Mouse (Mus musculus) T-helper 17 cell (primary cell): Measurements from ENCODE around the gene Vgf.

ENCODE experiments used
- in situ Hi-C, 2 experiments: fragments of 300-600 bp; cut with MboI, MseI; formaldehyde crosslinking; loops; 1 replicate in 1 of 2; 2 replicates in 1 of 2; pipeline ENCODE4 v1.15.1; 2025; ENCODE audit warnings: high pct_unique_total_duplicates in 2 of 2

Gene Vgf

DNA sequence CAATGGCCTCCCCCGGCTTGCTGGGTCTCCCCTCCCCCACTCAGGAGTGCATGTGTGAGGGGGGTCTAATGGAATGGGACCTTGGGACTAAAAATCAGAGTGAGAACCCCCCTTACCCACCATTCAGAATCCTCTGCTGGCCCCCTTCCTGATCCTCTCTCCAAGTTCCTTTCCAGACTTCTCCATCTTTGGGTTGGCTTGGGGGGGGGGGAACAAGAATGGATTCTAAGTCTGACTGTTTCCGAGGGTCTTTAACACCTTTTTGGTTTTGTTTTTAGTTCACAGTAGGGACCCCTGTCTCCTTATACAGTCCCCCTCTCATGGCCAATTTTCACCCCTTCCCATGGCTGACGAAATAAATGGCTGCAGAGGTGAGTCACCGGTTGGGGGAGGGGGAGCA is at the start of gene Vgf:
Gene Vgf, plus strand, starts transcription at position 301 of the 400 bp plus-strand sequence.
- in situ Hi-C loops = loop anchor here in 1 of 2 experiments (5.0 kb wide), 1 partner anchor 76 kb away; no protein-coding TSS in a partner anchor

DNA sequence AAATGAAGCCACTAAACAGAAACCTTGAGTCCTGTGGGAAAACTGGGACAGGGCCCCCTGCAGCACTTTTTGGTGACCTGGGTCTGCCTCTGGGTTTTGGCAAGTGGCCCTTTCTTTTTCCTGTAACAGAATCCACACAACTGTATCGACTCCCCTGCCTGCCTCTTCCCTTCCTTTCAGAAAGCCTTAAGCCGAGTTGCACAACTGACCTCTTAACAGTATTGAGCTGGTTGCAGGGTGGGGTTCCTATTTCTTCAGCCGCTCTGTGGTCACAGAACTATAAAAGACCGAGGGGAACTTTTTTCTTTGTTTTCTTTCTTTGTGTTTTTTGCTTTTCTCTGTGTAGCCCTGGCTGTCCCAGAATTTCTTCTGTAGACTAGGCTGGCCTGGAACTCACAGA is 48.4 kb upstream of the Vgf start:
- in situ Hi-C loops = no loop called here

DNA sequence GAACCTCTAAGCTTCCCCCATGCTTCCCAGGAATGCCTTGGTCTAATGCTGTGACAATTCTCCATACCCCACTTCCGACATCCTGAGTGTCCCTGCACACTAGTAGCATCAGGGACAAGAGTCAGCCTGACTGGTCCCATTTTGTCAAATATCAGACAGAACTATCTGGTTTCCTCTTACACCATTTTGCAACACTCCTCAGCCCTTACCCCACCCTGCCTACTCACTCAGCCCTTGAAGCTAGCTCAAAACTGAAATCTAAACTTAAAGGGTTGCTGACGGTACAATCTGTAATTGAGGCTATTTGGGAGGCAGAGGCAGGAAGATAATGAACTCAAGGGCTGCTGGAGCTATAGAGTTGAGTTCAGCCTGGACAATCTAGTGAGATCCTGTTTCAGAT is 46.4 kb upstream of the Vgf start:
- in situ Hi-C loops = no loop called here

DNA sequence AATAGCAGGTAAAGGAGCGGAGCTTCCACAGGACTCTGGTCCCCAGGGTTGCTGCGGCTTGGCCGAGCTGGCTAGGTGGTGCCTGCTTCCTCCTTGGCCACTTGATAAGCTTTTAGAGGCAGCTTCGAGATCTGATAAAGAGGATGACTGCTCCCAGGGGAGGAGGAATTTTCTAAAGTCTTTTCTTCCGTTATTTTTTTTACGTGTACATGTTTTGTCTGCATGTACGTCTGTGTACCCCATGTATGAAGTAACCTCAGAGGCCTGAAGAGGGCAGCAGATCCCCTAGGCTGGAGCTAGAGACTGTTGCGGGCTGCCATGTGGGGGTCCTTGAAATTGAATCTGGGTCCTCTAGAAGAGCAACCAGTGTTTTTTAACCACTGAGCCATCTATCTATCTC is 45.2 kb upstream of the Vgf start:
- in situ Hi-C loops = no loop called here

DNA sequence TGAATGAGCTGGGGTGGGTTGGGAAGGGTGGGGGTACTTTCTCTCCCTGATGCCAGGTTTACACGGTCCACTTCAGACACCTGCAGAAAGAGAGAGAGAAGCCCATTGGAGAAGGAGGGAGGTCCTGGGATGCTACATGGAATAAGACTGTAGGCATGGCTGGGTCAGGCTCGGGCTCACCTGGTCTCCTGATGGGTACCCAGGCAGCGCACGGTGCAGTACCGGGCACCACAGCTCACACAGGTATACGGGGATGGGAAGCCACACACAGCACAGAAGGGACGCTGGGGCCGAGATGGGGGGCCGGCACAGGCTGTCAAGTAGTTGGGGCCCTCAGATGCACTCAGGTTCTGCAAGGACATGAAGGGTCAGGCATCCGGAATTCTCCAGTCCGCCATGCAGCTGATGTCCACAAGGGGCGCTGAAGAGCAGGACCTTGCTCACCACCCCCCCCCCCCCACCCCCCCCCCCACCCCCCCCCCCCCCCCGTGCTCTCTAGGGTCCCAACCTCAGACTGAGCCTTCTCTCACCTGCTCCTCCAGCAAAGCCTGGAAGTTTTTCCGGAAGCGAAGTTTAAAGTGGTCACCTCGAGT is 43.8 kb upstream of the Vgf start:
- in situ Hi-C loops = no loop called here

DNA sequence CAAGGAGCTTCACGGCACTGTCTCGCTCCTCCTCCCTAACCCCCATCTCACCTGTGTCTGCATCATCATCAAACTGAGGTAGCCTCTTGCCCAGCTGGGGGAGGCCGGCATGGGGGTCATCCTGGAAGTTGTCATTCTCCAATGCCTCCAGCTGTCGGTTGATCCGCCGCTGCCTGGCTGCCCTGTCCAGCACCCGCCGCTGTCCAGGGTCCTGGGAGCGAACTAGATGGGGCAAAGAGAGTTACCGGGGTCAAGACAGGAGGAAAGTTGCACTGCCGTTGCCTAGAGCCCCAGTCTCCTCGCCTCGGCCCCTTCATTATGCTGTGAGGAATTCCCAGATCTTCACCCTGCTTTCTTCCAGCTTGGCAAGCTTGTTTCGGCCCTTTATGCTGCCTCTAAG is 41.4 kb upstream of the Vgf start:
- in situ Hi-C loops = no loop called here

DNA sequence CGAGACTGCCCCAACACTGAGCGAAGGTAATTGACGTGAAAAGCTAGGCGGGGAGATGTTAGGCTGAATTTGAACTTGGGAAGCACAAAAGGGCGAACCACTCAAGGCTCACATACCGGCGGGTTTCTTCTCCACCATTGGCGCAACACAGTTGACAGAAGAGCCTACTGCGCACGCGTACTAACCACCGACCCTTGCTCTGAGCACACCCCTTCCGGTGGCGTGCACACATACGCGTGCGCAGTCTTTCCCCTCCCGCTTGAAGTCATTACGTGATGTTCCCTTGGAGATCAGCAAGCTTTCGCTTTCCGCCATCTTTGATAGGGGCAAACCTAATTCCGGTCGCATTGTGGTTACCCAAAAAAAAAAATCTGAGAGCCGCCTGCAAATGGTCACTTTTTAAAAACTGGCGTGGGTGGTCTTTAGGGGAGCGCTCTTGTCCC is 39.5 kb upstream of the Vgf start, which contains the start of gene Plod3:
Gene Plod3, plus strand, starts transcription at position 325 of the 443 bp plus-strand sequence.
- in situ Hi-C loops = no loop called here

DNA sequence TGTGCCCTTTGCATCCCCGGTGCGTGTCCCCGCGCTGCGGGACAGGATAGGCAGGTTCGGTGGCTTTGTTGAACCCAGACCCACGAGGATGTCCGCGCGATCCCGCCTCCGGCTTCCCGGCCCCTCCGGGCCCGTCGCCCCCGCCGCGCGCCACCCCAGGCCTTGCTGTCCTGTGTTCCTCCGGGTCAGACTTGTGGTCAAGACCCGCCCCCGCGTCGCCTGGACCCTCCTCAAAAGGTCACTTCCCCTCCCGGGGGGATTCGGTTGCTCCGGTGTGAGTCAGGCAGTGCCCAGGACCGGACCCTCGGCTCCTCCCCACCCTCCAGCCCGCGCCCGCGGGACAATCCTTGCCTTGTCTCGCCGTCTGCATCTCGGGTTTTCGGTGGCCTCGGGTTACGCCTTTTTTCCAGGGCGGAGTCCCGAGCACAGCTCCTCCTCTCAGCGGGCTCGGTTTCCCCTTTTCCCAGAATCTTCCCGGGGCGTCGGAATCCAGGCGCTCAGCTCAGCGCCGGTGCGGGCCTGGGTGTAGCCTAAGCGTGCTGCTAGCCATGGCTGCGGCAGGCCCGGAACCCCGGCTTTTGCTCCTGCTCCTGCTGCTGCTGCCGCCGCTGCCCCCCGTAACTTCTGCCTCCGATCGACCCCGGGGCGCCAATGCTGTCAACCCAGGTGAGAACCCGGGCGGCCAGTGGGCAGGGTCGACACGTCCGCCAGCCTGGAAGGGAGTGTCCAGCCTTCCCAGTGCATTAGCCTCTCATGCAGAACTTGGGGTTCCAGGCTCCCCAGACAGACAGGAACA is 38.9 kb upstream of the Vgf start:
- in situ Hi-C loops = no loop called here

DNA sequence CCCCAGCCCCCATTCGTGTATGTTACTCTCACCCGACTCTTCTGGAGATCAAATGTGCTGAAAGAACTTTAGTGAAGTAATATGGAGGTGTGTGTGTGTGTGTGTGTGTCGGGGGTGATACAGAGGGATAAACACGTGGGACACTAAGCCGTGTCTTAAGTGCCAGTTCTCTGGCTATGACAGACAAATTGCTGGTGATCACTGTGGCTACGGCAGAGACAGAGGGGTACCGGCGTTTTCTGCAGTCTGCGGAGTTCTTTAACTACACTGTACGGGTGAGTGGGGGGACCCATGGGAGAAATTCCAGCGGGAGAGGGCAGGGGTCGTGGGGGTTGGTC is 38.3 kb upstream of the Vgf start, which contains the start of gene Znhit1:
Gene Znhit1, minus strand, starts transcription at position 88 of the 338 bp plus-strand sequence.
- in situ Hi-C loops = no loop called here

DNA sequence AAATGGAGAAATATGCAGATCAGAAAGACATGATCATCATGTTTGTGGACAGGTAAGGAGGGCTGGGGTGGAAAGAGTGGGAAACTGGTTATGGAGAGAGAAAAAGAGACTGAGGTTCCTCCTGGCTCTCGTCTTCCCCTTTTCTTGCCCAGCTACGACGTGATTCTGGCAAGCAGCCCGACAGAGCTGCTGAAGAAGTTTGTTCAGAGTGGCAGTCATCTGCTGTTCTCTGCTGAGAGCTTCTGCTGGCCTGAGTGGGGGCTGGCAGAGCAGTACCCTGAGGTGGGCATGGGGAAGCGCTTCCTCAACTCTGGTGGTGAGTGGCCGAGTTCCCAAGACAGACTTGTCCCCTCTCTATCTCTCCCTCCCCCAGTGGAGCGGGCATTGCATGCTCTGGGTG is 37.8 kb upstream of the Vgf start:
- in situ Hi-C loops = no loop called here

DNA sequence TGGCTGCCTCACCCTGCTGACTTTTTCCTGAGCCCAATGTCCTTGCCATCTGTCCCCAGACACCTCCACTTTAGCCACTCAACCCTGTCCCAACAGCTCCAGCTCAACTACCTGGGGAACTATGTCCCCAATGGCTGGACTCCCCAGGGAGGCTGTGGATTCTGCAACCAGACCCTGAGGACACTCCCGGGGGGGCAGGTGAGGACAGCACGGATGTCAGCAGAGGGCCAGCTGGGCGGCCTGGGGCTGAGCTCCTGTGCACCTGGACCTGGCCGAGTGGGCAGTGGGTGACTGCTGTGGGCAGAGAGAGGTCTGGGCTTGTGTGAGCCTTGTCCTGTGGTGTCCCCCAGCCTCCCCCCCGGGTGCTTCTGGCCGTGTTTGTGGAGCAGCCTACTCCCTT is 36.4 kb upstream of the Vgf start:
- in situ Hi-C loops = no loop called here

DNA sequence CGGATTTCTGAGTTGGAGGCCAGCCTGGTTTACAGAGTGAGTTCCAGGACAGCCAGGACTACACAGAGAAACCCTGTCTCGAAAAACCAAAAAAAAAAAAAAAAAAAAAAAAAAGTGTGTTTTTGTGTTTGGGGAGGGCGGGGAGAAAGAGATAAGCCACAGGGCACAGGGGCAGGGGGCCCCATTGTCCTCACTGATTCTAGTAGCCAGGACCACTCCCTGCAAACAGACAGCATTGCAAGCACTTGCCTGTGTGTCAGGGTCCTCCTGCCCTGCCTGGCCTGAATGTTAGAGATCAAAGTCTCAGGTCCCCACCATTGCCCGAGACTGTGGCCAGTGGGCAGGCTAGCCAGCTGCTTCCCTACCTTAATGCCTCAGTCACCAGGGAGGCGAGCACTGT is 26.7 kb upstream of the Vgf start:
- in situ Hi-C loops = no loop called here

DNA sequence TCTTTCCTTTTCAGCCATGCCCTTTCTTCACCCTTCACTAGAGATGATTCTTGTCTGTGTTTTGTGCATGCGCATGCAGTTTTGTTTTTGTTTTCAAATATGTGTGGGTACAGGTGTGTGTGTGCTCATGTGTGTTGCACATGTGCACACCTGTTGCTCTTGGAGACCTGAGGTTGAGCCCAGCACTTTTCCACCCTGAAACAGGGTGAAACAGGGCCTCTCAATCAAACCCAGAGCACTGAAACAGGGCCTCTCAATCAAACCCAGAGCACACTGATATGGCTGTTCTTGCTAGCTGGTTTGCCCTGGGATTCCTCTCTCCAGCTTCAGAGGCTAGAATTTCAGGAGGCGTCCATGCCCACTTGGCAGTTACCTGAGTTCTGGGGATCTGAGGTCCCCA is 25.6 kb upstream of the Vgf start:
- in situ Hi-C loops = loop anchor here in 1 of 2 experiments (25.0 kb wide), 1 partner anchor 287 kb away; the partner anchor contains the start of genes Ache and Ufsp1

DNA sequence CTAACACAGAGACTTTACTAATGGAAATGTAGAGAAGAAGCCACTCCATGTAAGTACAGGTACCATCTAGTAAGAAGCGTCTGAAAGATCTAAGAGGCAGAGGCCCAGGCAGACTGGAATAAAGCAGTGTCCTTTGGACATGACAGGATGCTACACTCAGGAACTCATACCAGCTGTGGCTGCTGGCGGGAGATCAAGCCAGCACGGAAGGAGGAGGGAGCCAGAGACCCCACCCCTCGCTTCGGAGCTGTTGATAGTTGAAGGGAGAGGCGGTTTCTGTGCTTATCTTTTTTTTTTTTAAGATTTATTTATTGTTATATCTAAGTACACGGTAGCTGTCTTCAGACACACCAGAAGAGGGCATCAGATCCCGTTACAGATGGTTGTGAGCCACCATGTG is 18.9 kb upstream of the Vgf start:
- in situ Hi-C loops = loop anchor here in 1 of 2 experiments (25.0 kb wide), 1 partner anchor 280 kb away; the partner anchor contains the start of genes Ache and Ufsp1

DNA sequence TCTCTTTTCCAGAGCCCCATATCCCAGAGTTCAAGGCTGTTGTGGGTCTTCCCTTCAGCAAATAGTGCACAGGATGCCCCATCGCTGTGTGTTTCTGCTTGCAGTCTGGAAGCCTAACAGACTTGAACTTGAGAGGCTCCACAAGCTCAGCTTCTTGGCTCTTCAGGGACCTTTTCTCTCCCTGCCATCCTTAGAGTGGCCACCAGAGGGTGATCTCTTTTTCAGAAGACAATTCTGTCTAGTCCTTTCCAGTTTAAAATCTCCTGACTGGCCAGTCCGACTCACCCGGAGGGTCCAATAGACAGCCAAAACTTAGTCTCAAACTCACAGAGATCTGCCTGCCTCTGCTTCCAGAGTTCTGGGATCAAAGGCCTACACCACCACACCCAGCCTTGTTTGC is 16.2 kb upstream of the Vgf start:
- in situ Hi-C loops = loop anchor here (5.0 to 25.0 kb wide), 2 partner anchors 277 to 472 kb away; partner anchors contain the start of genes Ache (in 1 of the 2) and Ufsp1 (in 1 of the 2)

DNA sequence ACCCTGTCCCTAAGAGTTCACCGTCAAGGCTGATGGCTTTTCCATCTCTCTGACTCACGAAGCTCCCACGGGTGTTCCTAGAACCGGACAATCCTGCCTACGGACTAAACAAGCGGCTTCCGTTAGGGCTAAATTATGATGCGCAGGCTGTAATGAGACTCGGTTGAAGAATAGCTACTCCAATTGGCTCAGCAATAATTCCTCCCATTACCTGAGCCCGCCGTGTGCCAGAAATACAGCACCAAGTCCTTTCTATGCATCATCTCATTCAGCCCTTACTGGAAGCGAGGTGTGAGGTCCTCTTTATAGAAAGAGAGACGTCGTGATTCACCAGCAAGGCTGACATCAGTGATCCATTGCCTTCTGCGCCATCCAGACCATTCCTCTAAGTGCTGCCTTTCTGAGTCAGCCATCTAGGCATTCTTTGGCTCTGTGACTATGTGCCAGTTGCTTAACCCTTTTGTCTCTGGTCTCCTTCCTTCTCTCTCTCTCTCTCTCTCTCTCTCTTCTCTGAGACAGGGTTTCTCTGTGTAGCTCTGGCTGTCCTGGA is 13.7 kb upstream of the Vgf start:
- in situ Hi-C loops = loop anchor here (5.0 to 25.0 kb wide), 2 partner anchors 275 to 470 kb away; partner anchors contain the start of genes Ache (in 1 of the 2) and Ufsp1 (in 1 of the 2)

DNA sequence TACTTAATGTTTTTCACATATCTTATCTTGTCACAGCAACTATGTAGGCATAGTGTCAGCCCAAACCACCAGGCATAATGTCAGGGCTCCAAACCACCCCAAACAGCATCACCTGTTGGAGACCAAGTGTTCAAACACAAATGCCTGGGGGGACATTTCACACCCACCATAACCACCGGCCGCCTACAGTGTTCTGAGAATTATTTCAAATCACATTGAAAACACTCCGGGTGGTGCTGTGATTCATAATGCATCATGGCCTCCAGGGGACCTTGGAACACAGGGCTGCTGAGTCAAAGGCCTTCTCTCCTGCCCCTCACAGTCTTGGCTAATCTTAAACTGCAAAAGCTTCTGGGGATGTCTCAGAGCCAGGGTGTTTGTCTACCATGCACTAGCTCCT is 10.3 kb upstream of the Vgf start:
- in situ Hi-C loops = loop anchor here in 1 of 2 experiments (25.0 kb wide), 1 partner anchor 271 kb away; the partner anchor contains the start of genes Ache and Ufsp1

DNA sequence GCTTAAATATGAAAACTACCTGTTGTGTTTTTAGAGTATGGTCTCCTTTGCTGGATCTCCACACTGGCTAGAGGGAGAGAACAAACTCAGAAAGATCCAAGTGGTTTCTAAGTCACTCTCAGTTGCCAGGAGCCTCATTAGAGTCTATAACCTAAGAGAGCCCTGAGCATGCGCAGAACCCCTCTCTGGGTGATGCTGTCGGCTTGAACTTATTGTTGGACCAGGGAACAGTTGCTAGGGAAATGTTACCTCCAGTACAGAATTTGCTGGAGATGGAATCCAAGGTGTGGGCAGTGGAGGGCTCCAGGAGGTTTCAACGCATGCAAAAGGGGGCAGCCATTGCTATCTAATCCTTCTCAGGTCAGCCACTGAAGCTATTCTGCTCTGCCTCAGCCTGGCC is 1.9 kb upstream of the Vgf start:
- in situ Hi-C loops = loop anchor here in 1 of 2 experiments (5.0 to 25.0 kb wide), 2 partner anchors 97 to 263 kb away; partner anchors contain the start of genes Ache and Ufsp1

DNA sequence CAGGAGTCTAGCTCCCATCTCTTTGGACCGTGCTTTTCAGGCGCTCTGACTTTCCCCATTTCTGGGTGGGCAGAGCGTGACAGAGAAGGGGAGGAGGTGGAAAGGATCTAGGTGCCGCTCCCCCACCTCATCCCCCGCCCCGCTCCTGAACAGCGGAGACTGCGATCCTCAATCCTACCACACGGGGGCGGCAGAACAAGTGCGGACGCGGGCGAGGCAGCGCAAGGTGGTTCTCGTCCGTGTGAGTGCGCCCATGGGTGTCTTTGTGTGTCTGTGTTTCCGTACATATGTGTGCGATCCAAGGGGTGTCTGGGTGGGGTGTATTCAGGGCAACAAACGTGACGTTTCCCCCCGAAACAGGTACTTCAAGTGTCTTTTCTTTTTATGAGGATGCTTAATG is 1.1 kb upstream of the Vgf start:
- in situ Hi-C loops = loop anchor here in 1 of 2 experiments (5.0 kb wide), 1 partner anchor 77 kb away; no protein-coding TSS in a partner anchor

DNA sequence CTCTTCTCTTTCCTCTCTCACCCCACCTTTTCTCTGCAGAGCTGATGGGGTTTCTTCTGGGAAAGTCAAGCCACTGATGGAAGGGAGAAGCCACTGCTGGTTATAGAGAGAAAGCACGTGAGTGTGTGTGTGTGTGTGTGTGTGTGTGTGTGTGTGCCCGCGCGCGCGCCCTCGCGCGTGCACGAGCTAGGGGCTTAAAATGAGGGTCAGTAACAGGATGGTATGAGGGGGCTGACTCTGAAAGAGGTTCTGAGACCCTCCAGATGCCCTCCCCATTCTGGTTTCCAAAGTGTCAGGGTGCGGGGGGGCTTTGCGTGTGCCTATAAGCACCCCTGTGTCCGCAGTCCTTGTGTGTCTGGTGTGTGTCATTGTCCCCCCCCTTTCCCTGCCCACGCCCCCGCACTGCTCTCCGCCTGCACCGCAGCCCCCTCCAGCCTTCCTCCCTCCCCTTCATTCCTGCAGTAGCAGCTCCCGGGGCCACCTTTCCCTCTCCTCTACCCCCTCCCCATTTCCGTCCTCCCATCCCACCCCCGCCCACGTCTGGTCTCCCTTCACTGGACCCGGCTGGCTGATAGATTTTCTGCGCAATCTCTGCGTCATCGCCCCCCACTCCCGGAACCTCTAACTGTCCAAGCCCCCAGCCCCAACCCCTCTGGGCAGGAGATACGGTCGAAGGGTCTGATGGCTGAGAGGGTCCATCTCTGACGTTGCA is 2.5 kb downstream of the Vgf start:
- in situ Hi-C loops = loop anchor here in 1 of 2 experiments (5.0 kb wide), 1 partner anchor 74 kb away; no protein-coding TSS in a partner anchor

DNA sequence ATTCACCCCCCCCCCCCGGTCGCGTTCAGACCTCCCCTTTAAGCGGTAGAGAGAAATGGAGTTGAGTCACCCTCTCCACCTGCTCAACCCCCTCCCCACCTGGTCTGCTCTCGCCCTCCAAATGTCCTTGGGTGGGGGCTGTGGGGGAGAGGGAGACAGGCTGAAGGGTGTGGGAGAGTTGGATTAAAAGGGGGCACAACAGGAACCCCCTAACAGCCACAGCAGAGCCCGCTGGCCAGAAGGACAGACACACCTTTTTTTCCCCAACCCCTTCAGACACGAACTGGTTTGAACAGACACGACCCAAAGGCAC is 3.0 kb downstream of the Vgf start:
- in situ Hi-C loops = loop anchor here in 1 of 2 experiments (5.0 kb wide), 1 partner anchor 73 kb away; no protein-coding TSS in a partner anchor
